Comparison of ENCODE assay signal across 21 mouse cellular contexts in genomic region chr4:137666283-137666957, GRCm38 (mm10). TPM values are rescaled to one million over a fixed set of nuclear protein-coding genes. Genes with fewer than 3 reads are reported as not detected.
A peak's percentile ranks its signal among the peaks of the same experiment; 100 is the strongest.
DNase-seq lines count a peak whose midpoint lies in the region; ATAC-seq and TF ChIP-seq lines count a peak whose summit lies in the region.
"Had no signal": no experiment of that assay in that cellular context is flagged by ENCODE, and none has a peak within 500 bp of the region (broad histone marks: within the 10 kb centered on the region; RNA-seq: fewer than 3 reads in every experiment).

No protein-coding gene starts in this region.

- WGBS in cerebellum, adult 2 months = 22% methylated on average over 5 of the region's 5 CpGs
- WGBS in hindbrain, postnatal 0 days = 48% methylated on average over 5 of the region's 5 CpGs
- WGBS in hindbrain, embryonic 12.5 days = 58% methylated on average over 5 of the region's 5 CpGs
- WGBS in neural tube, embryonic 13.5 days = 62% methylated on average over 5 of the region's 5 CpGs
- WGBS in stomach, postnatal 0 days = 58% methylated on average over 5 of the region's 5 CpGs
- 71% methylated on average over 5 of the region's 5 CpGs for WGBS in intestine, postnatal 0 days

- peaks cover 48% of the 10 kb centered on the region for H3K4me1 ChIP-seq in cerebellum, adult 2 months (ENCODE audit: control insufficient read depth, insufficient read depth, low read length)
- peaks cover 37% of the 10 kb centered on the region for H3K4me1 ChIP-seq in hindbrain, postnatal 0 days (ENCODE audit: insufficient read depth, low read length)
- H3K4me1 ChIP-seq in hindbrain, embryonic 12.5 days = peaks cover 37% of the 10 kb centered on the region
- H3K4me1 ChIP-seq in neural tube, embryonic 13.5 days (replicated peaks) = peaks cover 42% of the 10 kb centered on the region
- H3K4me1 ChIP-seq in stomach, postnatal 0 days (replicated peaks; ENCODE audit: control insufficient read depth, insufficient read depth) = no peaks in the 10 kb centered on the region
- no peaks in the 10 kb centered on the region for H3K4me1 ChIP-seq in intestine, postnatal 0 days (replicated peaks; ENCODE audit: control insufficient read depth, insufficient read depth, low read length)

- TF ChIP-seq POLR2A in cerebellum, adult 2 months (IDR thresholded peaks at IDR 0.05; ENCODE audit: borderline replicate concordance, insufficient read depth, low read length) = no peak

- no peaks in the 10 kb centered on the region for H3K27me3 ChIP-seq in cerebellum, adult 2 months (ENCODE audit: control insufficient read depth, insufficient read depth, low read length)
- no peaks in the 10 kb centered on the region for H3K27me3 ChIP-seq in hindbrain, postnatal 0 days (ENCODE audit: insufficient read depth, low read length)
- peaks cover 40% of the 10 kb centered on the region for H3K27me3 ChIP-seq in hindbrain, embryonic 12.5 days
- peaks cover 22% of the 10 kb centered on the region for H3K27me3 ChIP-seq in neural tube, embryonic 13.5 days
- no peaks in the 10 kb centered on the region for H3K27me3 ChIP-seq in stomach, postnatal 0 days (ENCODE audit: control insufficient read depth, insufficient read depth, low read length)
- peaks cover 21% of the 10 kb centered on the region; the same call in 1 of the 2 replicates for H3K27me3 ChIP-seq in intestine, postnatal 0 days (replicated peaks; ENCODE audit: control insufficient read depth, insufficient read depth, low read length)

- H3K27ac ChIP-seq in cerebellum, adult 2 months (ENCODE audit: insufficient read depth, low read length) = peak overlapping the region; percentile 95; the same call in 1 of the 2 replicates
- no peak overlapping the region for H3K27ac ChIP-seq in hindbrain, postnatal 0 days
- no peak overlapping the region for H3K27ac ChIP-seq in hindbrain, embryonic 12.5 days
- H3K27ac ChIP-seq in neural tube, embryonic 13.5 days (replicated peaks) = no peak overlapping the region
- H3K27ac ChIP-seq in stomach, postnatal 0 days (replicated peaks) = no peak overlapping the region
- no peak overlapping the region for H3K27ac ChIP-seq in intestine, postnatal 0 days (ENCODE audit: low read depth, low read length)
- H3K27ac ChIP-seq: embryonic facial prominence, embryonic 12.5 days; heart, adult 2 months; heart, embryonic 13.5 days; limb, embryonic 12.5 days had no signal

- no peak for TF ChIP-seq EP300 in stomach, postnatal 0 days (optimal IDR thresholded peaks at IDR 0.05)

- H3K9ac ChIP-seq in hindbrain, postnatal 0 days (replicated peaks; ENCODE audit: low read length) = 0 out of 2 replicates have a peak overlapping the region, but pooled peaks have one; percentile 17
- H3K9ac ChIP-seq in hindbrain, embryonic 12.5 days = no peak overlapping the region
- 0 out of 2 replicates have a peak overlapping the region, but pooled peaks have one; percentile 26 for H3K9ac ChIP-seq in neural tube, embryonic 13.5 days
- H3K9ac ChIP-seq in stomach, postnatal 0 days (ENCODE audit: low read length) = 0 out of 2 replicates have a peak overlapping the region, but pooled peaks have one; percentile 23
- H3K9ac ChIP-seq in intestine, postnatal 0 days (ENCODE audit: low read depth, low read length) = no peak overlapping the region
- H3K9ac ChIP-seq: embryonic facial prominence, embryonic 12.5 days; heart, embryonic 13.5 days; limb, embryonic 12.5 days had no signal

- H3K36me3 ChIP-seq in hindbrain, postnatal 0 days (ENCODE audit: insufficient read depth, low read length) = no peaks in the 10 kb centered on the region
- no peaks in the 10 kb centered on the region for H3K36me3 ChIP-seq in hindbrain, embryonic 12.5 days
- no peaks in the 10 kb centered on the region for H3K36me3 ChIP-seq in neural tube, embryonic 13.5 days
- H3K36me3 ChIP-seq in stomach, postnatal 0 days (ENCODE audit: control insufficient read depth, insufficient read depth, low read length) = no peaks in the 10 kb centered on the region
- no peaks in the 10 kb centered on the region for H3K36me3 ChIP-seq in intestine, postnatal 0 days (ENCODE audit: control insufficient read depth, insufficient read depth)
- H3K36me3 ChIP-seq: embryonic facial prominence, embryonic 12.5 days; heart, embryonic 13.5 days; limb, embryonic 12.5 days had no signal

- TF ChIP-seq CTCF in cerebellum, adult 2 months (IDR thresholded peaks at IDR 0.05; ENCODE audit: borderline replicate concordance, insufficient read depth, low read depth, low read length) = no peak
- TF ChIP-seq CTCF in hindbrain, postnatal 0 days (IDR thresholded peaks at IDR 0.05; ENCODE audit: low read depth) = no peak
- TF ChIP-seq CTCF in stomach, postnatal 0 days (IDR thresholded peaks at IDR 0.05; ENCODE audit: low read depth) = no peak
- TF ChIP-seq CTCF in intestine, postnatal 0 days (IDR thresholded peaks at IDR 0.05; ENCODE audit: low read depth) = no peak

- no peaks in the 10 kb centered on the region for H3K9me3 ChIP-seq in hindbrain, postnatal 0 days (ENCODE audit: low read length)
- no peaks in the 10 kb centered on the region for H3K9me3 ChIP-seq in hindbrain, embryonic 12.5 days (replicated peaks)
- no peaks in the 10 kb centered on the region for H3K9me3 ChIP-seq in neural tube, embryonic 13.5 days
- no peaks in the 10 kb centered on the region for H3K9me3 ChIP-seq in stomach, postnatal 0 days (ENCODE audit: control insufficient read depth, low read length)
- H3K9me3 ChIP-seq in intestine, postnatal 0 days (ENCODE audit: control insufficient read depth) = no peaks in the 10 kb centered on the region
- H3K9me3 ChIP-seq: embryonic facial prominence, embryonic 12.5 days; heart, embryonic 13.5 days; limb, embryonic 12.5 days had no signal

- peak overlapping the region; percentile 85 for H3K4me3 ChIP-seq in cerebellum, adult 2 months (replicated peaks; ENCODE audit: insufficient read depth, low read depth, low read length)
- no peak overlapping the region for H3K4me3 ChIP-seq in hindbrain, postnatal 0 days (ENCODE audit: low read length)
- H3K4me3 ChIP-seq in hindbrain, embryonic 12.5 days = no peak overlapping the region
- H3K4me3 ChIP-seq in neural tube, embryonic 13.5 days = no peak overlapping the region
- no peak overlapping the region for H3K4me3 ChIP-seq in stomach, postnatal 0 days (ENCODE audit: low read depth, low read length)
- H3K4me3 ChIP-seq in intestine, postnatal 0 days (ENCODE audit: low read depth, low read length) = no peak overlapping the region
- H3K4me3 ChIP-seq: embryonic facial prominence, embryonic 12.5 days; heart, adult 2 months; heart, embryonic 13.5 days; limb, embryonic 12.5 days had no signal

- no peak for ATAC-seq in hindbrain, postnatal 0 days
- no peak for ATAC-seq in hindbrain, embryonic 12.5 days (ENCODE audit: low FRiP score)
- no peak for ATAC-seq in neural tube, embryonic 13.5 days (ENCODE audit: low read depth)
- ATAC-seq in stomach, postnatal 0 days (ENCODE audit: low FRiP score, low TSS enrichment) = no peak
- ATAC-seq in intestine, postnatal 0 days = no peak
- ATAC-seq: inflammation-experienced regulatory T-cells, adult 6 months had no signal

- peak overlapping the region; percentile 75 for H3K4me2 ChIP-seq in hindbrain, postnatal 0 days (ENCODE audit: low read depth, low read length)
- no peak overlapping the region for H3K4me2 ChIP-seq in hindbrain, embryonic 12.5 days (replicated peaks)
- peak overlapping the region; percentile 21; the same call in 1 of the 2 replicates for H3K4me2 ChIP-seq in neural tube, embryonic 13.5 days
- H3K4me2 ChIP-seq in stomach, postnatal 0 days (replicated peaks; ENCODE audit: low read depth) = no peak overlapping the region
- no peak overlapping the region for H3K4me2 ChIP-seq in intestine, postnatal 0 days (replicated peaks; ENCODE audit: low read depth)
- H3K4me2 ChIP-seq: embryonic facial prominence, embryonic 12.5 days; heart, embryonic 13.5 days; limb, embryonic 12.5 days; liver, embryonic 11.5 days had no signal

- DNase-seq in cerebellum, adult 2 months = peak in 1 of 2 experiments; percentile 50
- DNase-seq in cerebellum, adult 11 months = no peak
- no peak for DNase-seq in hindbrain, postnatal 0 days (ENCODE audit: low spot score)
- no peak for DNase-seq in neural tube, embryonic 10.5 days (ENCODE audit: extremely low spot score, low spot score)
- DNase-seq in stomach, postnatal 0 days (ENCODE audit: low spot score) = no peak
- DNase-seq: adrenal gland, postnatal 14 days; gastrocnemius, postnatal 36 days; heart, adult 2 months; heart, postnatal 14 days; kidney, adult 2 months; lung, adult 18-20 months; lung, postnatal 10 days; thymus, postnatal 14 days had no signal

RNA-seq across cellular contexts. Expression of gene Rap1gap, which starts 1.9 kb away (rescaled TPM):
- polyA plus RNA-seq in cerebellum, adult 2 months (2012; rRNA removed) = 396 and 425 TPM in 2 replicates
- 277 and 282 TPM in 2 replicates for total RNA-seq in hindbrain, postnatal 0 days (2014; rRNA removed)
- polyA plus RNA-seq in hindbrain, postnatal 0 days (2015; fragmentation: Nextera tagmentation; extraction: Ambion mirVana) = 105 and 110 TPM in 2 replicates
- polyA plus RNA-seq in hindbrain, embryonic 12.5 days (2016; fragmentation: Nextera tagmentation; extraction: Ambion mirVana) = 17.1 and 19.8 TPM in 2 replicates
- polyA plus RNA-seq in neural tube, embryonic 13.5 days (2015; fragmentation: Nextera tagmentation; extraction: Ambion mirVana) = 39.5 and 51.2 TPM in 2 replicates
- 70.1 and 73.0 TPM in 2 replicates for polyA plus RNA-seq in stomach, postnatal 0 days (2015; fragmentation: Nextera tagmentation; extraction: Ambion mirVana)
- polyA plus RNA-seq in intestine, postnatal 0 days (2015; fragmentation: Nextera tagmentation; extraction: Ambion mirVana) = 8.9 and 9.1 TPM in 2 replicates

Comparison
In these comparisons a context has a peak if more than half of its experiments do, and no peak if none do; other contexts are left out.
1. H3K4me2 ChIP-seq: peak in hindbrain, postnatal 0 days (single experiment) and neural tube, embryonic 13.5 days (single experiment); none in hindbrain, embryonic 12.5 days (single experiment), stomach, postnatal 0 days (single experiment) and intestine, postnatal 0 days (single experiment).
2. H3K9ac ChIP-seq: peak in hindbrain, postnatal 0 days (single experiment), neural tube, embryonic 13.5 days (single experiment) and stomach, postnatal 0 days (single experiment); none in hindbrain, embryonic 12.5 days (single experiment) and intestine, postnatal 0 days (single experiment).